Mouse (Mus musculus) kidney, postnatal 14 days (tissue): ENCODE data around the gene F2rl2.

Experiments
- DNase-seq: peaks from one replicate; pipeline ENCODE4 v3.0.0; 2022; ENCODE audit warnings: mixed read lengths

The F2rl2 gene

DNA sequence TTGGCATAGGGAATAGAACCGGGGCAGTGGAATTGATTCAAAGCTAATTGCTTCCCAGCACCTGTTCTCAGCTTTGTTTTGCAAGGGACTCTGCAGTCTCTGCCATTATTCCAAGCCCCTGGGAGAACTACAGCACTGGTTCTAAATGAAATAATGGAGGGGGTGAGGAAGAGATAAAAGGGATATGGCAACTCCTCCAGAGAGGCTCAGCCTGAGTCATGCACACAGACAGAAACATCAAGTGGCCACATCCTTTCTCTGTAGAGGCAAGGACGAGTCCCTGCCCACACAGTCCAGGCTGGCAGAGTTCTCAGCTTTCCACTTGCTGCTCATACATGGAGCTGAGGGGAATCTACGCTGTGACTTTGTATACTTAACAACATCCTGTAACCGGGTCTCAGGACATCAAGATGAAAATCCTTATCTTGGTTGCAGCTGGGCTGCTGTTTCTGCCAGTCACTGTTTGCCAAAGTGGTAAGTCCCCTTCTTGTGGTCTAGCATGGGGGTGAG is at the start of gene F2rl2:
TSS of gene F2rl2 (plus strand) at position 200 of the 510 bp plus-strand sequence.
- no peak for DNase-seq

DNA sequence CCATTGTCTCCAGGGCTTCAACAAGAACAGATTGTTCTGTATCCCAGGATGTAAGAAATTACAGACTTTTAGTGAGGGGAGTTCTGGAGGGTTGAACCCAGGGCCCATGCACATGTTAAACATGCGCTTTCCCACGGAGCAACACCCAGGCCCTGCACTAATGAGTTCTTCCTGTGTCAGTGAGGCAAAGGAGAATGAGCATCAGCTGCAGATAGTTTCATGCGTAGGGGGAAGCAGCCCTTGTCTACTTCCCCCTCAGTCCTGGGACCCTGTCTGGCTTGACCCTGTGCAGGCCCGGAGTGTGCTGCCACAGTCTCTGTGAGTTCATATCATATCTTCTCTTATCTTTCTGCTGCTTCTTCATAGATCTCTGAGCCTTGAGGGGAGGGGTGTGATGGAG is 49.4 kb upstream of the F2rl2 start:
- DNase-seq = peak; percentile 70

GRCm38 (mm10) chr13:95649941-95650340 is 46.7 kb upstream of the F2rl2 start:
- no peak for DNase-seq

DNA sequence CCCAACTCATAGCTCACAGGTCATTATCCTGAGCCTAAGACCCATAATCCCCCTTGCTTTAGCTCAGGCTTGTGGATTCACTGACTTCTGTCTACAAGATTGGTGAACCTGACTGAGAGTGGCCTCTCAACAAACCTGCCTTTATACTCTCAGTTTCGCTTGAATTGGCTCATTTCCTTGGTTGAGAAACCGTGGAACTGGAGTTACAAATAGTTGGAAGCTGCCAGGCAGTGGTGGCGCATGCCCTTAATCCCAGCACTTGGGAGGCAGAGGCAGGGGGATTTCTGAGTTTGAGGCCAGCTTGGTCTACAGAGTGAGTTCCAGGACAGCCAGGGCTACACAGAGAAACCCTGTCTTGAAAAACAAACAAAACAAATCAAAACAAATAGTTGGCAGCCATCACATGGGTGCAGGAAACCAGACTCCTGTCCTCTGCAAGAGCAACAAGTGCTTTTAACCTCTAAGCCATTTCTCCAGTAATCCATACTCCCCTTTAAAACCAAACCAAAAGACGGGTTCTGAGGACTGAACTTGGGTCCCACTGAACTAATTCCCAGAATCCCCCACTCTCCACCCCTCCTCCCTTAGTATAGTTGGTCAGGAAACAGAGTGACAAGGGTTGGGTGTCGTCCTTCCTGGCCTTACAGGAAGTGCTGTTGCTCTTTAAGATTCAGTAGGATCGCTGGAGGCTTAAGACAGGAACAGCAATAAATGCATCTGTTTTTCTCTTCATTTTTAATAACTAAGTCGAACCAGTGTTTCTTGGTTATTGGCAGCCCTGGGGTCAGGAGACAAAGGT is 44.6 kb upstream of the F2rl2 start:
- DNase-seq = peak; percentile 40

DNA sequence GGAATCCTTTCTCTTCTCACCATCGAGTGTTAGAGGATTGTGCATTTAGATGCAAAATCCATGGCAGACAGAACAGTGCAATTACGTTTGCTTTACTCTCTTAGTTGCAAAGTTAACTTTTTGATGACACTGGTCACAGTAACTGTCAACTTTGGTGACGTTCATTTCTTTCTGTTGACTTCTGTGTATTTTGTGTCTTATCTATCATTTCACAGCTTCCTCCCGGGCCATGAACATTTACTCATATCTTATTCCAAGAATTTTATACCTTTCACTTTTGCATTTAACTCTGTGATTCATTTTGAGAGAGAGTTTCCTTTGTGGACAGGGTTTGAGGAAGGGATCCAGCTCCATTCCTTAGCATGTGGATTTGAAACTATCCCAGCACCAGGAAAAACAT is 43.0 kb upstream of the F2rl2 start:
- no peak for DNase-seq

GRCm38 (mm10) chr13:95655284-95655683 is 41.4 kb upstream of the F2rl2 start:
- DNase-seq = peak; percentile 85

- DNase-seq = peak; percentile 36
Observed at GRCm38 (mm10) chr13:95657171-95657570, 39.5 kb upstream of the F2rl2 start.

DNA sequence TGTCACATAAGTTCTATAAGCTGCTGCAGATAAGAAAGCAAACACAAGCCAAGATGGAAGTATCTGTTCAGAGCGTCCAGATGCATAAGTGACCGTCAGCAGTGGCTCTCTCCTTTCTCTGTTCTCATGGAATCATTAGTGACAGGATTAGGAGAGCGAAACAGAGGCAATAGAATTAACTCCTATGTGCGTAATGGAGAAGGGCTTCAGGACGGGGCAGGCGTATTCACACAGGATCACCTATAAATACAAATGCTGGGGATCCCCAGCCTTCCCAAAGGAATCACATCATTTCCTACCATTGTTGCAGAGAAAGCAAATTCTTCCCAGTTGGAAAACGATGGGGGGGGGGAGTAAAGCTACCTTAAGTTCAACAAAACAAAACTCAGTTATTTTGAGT is 37.2 kb upstream of the F2rl2 start:
- DNase-seq = peak; percentile 29

- DNase-seq = no peak
Observed at GRCm38 (mm10) chr13:95663834-95664233, 32.8 kb upstream of the F2rl2 start.

GRCm38 (mm10) chr13:95665644-95666356 is 30.9 kb upstream of the F2rl2 start:
- no peak for DNase-seq

DNA sequence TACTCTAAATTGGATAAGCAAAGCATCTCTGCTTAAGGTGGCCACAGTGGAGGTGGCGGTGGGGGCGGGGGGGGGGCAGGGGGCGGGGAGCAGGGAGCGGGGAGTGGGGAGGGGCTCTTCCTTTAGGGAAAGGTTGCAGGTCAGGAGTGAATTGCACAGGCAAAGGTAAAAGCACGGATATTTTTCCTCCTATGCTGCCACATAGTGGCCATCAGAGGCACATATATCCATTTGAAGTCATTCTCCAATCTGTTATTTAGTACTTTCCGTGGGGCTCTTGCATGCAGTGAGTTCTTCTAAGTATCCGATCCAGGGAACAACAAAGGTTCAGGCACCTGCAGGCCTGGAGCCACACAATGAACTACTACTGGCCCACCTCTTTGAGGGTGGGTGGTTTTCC is 29.4 kb upstream of the F2rl2 start:
- DNase-seq = peak; percentile 30

- DNase-seq = no peak
Observed at GRCm38 (mm10) chr13:95670534-95670933, 26.1 kb upstream of the F2rl2 start.

GRCm38 (mm10) chr13:95671108-95671897 is 25.4 kb upstream of the F2rl2 start:
- DNase-seq = no peak

DNA sequence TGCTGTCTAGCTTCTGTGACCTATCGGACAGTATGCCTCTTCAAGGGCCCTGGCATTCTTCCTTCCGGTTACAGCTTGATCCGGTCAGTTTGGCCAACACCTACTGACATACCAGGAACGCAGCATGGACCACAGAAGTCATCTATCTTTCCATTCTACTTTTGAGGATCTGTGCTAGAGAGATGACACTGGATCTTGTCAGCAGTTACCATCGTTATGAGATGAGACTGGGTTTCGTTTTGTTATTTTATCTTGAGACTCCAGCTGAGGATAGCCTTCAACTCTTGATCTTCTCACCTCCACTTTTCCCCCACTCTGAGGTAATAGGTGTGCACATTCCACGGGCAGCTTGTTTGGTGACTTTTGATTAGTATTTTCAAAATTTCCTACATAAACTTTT is 24.3 kb upstream of the F2rl2 start:
- DNase-seq = no peak

- no peak for DNase-seq
Observed at GRCm38 (mm10) chr13:95679078-95679477, 17.6 kb upstream of the F2rl2 start.

DNA sequence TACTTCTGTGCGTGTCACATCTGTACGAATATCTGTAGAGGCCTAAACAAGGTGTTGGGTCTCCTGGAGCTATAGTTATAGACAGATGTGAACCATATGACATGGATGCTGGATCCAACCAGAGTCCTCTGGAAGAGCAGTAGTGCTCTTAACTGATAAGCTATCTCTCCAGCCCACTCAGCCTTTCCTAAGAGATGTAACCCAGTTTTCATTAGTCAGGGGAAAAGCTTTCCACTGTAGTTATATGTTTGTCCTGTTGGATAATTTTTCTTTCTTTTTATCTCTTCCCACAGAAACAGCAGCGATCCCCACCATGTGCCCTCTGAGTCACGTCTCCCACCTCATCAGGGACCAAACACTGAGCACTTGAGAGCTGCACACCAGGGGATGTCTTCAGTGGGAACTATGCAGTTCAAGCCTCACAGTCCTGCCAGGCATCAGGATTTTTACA is 17.1 kb upstream of the F2rl2 start:
- no peak for DNase-seq

DNA sequence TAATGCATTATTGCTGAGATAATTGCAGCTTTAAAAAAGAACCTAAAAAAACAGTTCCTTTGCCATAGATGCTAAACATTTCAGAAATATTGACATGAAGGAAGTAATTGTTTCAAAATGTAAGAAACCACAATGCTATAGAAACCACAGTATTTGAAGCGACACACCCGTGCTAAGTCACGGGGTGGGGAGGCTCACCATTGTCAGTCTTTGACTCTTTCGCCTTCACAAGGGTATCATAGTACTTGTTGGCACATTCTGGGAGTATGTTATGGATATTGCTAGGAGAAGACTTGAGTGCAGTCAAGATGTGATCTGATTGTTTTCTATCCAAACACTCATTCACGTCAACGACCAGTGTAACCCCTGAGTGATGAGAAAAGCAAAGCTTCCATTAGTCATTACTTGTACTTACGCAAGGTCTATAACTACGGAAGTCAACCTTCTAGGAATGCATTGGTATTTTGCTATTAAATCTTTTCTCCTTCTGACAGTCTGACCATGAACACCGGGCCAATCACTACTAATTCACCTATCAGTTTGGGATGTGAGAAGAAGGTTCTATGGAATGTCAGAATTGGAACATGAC is 11.9 kb upstream of the F2rl2 start:
- DNase-seq = no peak

DNA sequence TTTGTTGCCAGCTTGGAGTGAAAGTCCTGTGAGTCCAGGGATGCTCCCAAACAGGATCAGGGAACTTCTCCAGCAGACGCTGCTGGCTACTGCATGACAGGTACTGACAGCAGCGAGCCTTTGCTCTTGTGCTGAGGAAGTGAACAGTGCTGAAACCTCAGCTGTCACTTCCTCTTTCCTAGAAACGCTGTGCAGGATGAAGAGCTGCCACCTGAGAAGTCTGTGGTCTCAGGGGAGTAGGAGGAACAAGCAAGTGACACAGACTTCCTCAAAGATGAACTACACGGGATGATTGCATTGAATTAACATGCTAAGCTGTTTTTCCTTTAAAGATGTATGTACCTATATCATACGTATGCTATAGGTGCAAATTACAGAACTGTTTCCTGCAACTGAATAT is 10.9 kb upstream of the F2rl2 start:
- no peak for DNase-seq

DNA sequence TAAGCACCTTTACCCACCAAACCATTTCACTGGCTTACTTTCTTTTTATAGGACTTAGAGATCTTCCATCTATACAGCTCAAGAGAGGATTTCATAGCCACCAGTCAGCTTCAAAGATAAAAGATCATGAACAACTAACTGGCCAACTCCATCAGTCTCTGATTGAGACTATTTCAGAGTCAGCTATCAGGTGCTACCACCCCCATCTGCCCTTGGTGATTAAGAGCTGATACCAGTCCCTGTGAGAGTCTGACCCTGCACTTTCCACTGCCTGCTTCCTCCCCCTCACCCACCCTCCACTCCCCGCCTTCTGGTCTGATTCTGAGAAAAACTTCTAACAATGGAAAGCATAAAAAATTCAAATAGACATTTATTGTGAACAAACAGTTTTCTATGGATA is 8.1 kb upstream of the F2rl2 start:
- no peak for DNase-seq

- DNase-seq = no peak
Observed at GRCm38 (mm10) chr13:95692201-95692600, 4.5 kb upstream of the F2rl2 start.

DNA sequence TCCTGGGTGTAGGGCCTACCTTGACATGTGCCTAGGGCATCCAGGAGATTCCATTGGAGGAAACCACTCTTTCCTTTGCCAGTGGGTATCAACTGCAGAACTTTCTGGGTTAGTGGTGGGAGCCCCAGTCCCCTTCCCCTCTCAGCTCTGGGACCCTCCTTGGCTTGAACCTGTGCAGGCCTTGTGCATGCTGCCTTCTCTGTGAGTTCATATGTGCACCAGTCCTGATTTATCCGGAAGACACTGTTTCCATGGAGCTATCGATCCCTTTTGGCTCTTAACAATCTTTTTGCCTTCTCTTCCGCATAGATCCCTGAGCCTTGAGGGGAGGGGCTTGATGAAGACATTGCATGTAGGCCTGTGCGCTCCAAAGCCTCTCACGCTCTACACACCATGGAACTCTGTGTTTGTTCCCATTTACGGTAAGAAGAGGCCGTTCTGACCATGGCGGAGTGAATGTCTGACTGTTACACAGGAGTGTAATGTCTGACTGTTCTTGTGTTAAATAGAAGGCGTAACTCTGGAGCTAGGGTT is 466 bp upstream of the F2rl2 start:
- DNase-seq = no peak

DNA sequence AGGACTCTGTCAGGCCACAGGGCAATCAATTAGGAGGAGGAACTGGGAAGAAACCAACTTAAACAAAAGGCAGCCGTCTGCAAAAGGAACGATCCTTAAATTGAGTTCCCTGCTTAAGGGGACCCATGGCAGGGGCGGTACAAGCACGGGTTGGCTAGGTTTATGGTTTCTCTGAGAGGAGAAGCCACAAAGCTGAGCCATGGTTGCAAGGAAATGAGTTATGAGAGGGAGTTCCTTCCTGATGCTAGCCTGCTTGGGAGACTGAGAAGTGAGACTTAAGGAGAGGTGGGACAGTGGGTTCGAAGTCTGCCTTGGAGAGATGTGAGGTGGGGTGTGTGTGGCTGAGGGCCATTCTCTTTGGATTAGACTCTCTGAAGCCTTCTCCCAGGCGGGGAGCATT is 1.2 kb downstream of the F2rl2 start:
- no peak for DNase-seq

DNA sequence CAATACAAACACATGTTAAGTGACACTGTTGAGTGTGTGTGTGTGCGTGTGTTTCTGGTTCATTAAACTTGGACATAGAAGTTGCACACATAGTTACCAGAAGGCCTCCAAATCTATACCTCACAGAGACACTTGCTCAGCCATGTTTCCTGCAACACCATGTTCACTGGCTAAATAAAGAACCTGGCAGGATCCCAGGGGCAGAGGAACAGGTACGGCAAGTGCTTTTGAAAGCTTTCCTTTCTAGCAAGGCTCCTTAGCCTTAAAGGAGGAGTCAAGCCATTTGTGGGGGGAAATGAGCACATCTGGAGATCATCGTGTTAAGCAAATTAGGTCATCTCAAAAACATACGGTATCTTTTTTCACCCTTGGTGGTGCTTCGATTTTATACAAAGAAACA is 6.7 kb downstream of the F2rl2 start:
- no peak for DNase-seq
